Mouse (Mus musculus) brain, embryonic 14.5 days (tissue): ENCODE data around the gene Mrpl48.

Experiments used
- CTCF ChIP-seq: fragments of 200-500 bp; IDR thresholded peaks from 2 replicates; pipeline ENCODE4 v1.5.1; 2012; ENCODE audit warnings: inconsistent platforms, mild to moderate bottlenecking, moderate library complexity, borderline replicate concordance; ENCODE audit not compliant: insufficient read depth, insufficient read length; ENCODE audit errors: extremely low read depth
- POLR2A ChIP-seq: fragments of 200-500 bp; IDR thresholded peaks from 2 replicates; pipeline ENCODE4 v1.6.1; 2012; ENCODE audit warnings: mild to moderate bottlenecking, inconsistent platforms, borderline replicate concordance; ENCODE audit not compliant: poor library complexity, insufficient read depth, insufficient read length, severe bottlenecking; ENCODE audit errors: extremely low read depth

DNA sequence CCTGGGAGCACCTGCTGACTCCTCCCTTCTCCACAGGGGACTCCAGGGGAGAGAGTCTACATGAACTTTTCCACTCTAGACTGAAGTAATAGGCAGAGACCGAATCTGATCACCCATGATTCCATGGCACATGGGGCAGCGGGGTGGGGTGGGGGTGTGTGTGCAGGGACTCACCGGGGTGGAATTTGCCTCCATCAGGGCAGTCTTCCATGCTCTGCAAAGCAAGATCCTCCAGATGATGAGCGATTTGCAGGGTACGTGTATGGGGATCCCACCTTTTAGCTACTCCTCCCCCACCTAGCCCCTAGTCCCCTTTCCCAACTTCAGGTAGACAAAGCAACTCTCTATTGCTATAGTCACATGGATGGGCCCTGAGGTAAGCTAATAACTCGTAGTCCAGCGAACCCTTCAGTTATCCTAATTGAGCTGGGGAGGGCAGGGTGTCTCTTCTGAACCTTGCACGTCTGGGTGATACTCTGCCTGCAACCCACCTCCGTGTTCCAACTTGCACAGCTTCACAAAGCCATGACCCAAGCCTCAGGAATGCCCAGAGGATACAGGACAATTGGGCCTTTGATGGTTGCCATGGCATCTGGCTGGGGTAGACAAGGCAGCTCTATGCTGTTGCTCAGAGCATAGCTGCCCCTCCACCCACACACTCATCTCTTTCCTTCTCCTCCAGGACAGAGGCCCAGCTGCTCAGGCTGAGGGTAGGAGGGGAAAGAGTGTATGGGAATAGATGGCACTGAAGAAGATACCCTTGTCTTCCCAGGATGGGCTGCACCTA is 45.6 kb upstream of the Mrpl48 start:
- no peak for TF ChIP-seq POLR2A
- TF ChIP-seq CTCF: no peak
